Mouse (Mus musculus) neural tube, embryonic 12.5 days (tissue): ENCODE measurements around the gene Otos. TPM values are rescaled to one million over a fixed set of nuclear protein-coding genes. Genes with fewer than 3 reads are reported as not detected.

ENCODE experiments used
- polyA plus RNA-seq: library from polyadenylated mRNA; unstranded; fragments of >200 nt; fragmentation: Nextera tagmentation; extraction: Ambion mirVana; gene quantifications from 2 replicates; pipeline ENCODE4 v1.2.1, GENCODE M21; 2016

The Otos gene
- polyA plus RNA-seq, 1 experiment from 2014 or later: not detected

Other genes with a start within 250 kb of the Otos start
- gene Ndufa10, start 175.0 kb downstream of the Otos start, polyA plus RNA-seq: 251 and 254 TPM in 2 replicates
- gene Olfr1416, start 163.7 kb downstream of the Otos start, polyA plus RNA-seq: not detected in 2 replicates
- gene Olfr1415, start 152.7 kb downstream of the Otos start, polyA plus RNA-seq: not detected in 2 replicates
- gene Olfr1414, start 130.2 kb downstream of the Otos start, polyA plus RNA-seq: not detected in 2 replicates
- not detected in 2 replicates for gene Olfr1413, start 77.5 kb downstream of the Otos start, polyA plus RNA-seq
- not detected in 2 replicates for gene Olfr1412, start 63.1 kb downstream of the Otos start, polyA plus RNA-seq
- gene Olfr1411, start 54.4 kb downstream of the Otos start, polyA plus RNA-seq: not detected in 2 replicates
- not detected in 2 replicates for gene Olfr1410, start 43.1 kb downstream of the Otos start, polyA plus RNA-seq
- not detected in 2 replicates for gene Olfr12, start 31.1 kb downstream of the Otos start, polyA plus RNA-seq
- gene Cops9, start 6.9 kb downstream of the Otos start, polyA plus RNA-seq: 433 and 441 TPM in 2 replicates
- gene Gpc1, start 182.8 kb upstream of the Otos start, polyA plus RNA-seq: 70.0 and 74.9 TPM in 2 replicates